Mouse (Mus musculus): ENCODE measurements at regions not wholly inside any gene's neighbourhood (a gene's known extent, or its start where the extent isn't known, plus 50 kb on each side); places are given as distances from the start of the nearest gene placed in this dataset.

- no peak for DNase-seq (ENCODE audit: low spot score in 2 of 2)
Observed at GRCm38 (mm10) chr11:24502722-24503424, 425.0 kb downstream of the Bcl11a start.

- DNase-seq (ENCODE audit: low spot score in 2 of 2) = no peak
Observed at GRCm38 (mm10) chr11:24515568-24515967, 437.7 kb downstream of the Bcl11a start.

GRCm38 (mm10) chr11:24535462-24535861 lies 457.6 kb downstream of the Bcl11a start:
- DNase-seq (ENCODE audit: low spot score in 2 of 2) = no peak

GRCm38 (mm10) chr11:24537721-24538120 lies 459.9 kb downstream of the Bcl11a start:
- no peak for DNase-seq (ENCODE audit: low spot score in 2 of 2)

- DNase-seq (ENCODE audit: low spot score in 2 of 2) = no peak
Observed at GRCm38 (mm10) chr11:24569655-24570054, 491.8 kb downstream of the Bcl11a start.

GRCm38 (mm10) chr11:24613529-24613928 lies 535.7 kb downstream of the Bcl11a start:
- DNase-seq (ENCODE audit: low spot score in 2 of 2) = no peak

GRCm38 (mm10) chr11:24615436-24615835 lies 537.6 kb downstream of the Bcl11a start:
- DNase-seq (ENCODE audit: low spot score in 2 of 2) = no peak

- DNase-seq (ENCODE audit: low spot score in 2 of 2) = no peak
Observed at GRCm38 (mm10) chr11:24618586-24618985, 540.7 kb downstream of the Bcl11a start.

GRCm38 (mm10) chr11:24619021-24619420 lies 541.2 kb downstream of the Bcl11a start:
- no peak for DNase-seq (ENCODE audit: low spot score in 2 of 2)

- no peak for DNase-seq (ENCODE audit: low spot score in 2 of 2)
Observed at GRCm38 (mm10) chr11:24628619-24629018, 550.8 kb downstream of the Bcl11a start.

GRCm38 (mm10) chr11:24629431-24629830 lies 551.6 kb downstream of the Bcl11a start:
- no peak for DNase-seq (ENCODE audit: low spot score in 2 of 2)

- DNase-seq (ENCODE audit: low spot score in 2 of 2) = no peak
Observed at GRCm38 (mm10) chr11:24630403-24630900, 552.6 kb downstream of the Bcl11a start.

GRCm38 (mm10) chr11:24631651-24632050 lies 553.8 kb downstream of the Bcl11a start:
- DNase-seq (ENCODE audit: low spot score in 2 of 2) = peak; percentile 42 to 65

GRCm38 (mm10) chr11:24636716-24637115 lies 558.9 kb downstream of the Bcl11a start:
- DNase-seq (ENCODE audit: low spot score in 2 of 2) = peak; percentile 20 to 46

- no peak for DNase-seq (ENCODE audit: low spot score in 2 of 2)
Observed at GRCm38 (mm10) chr11:24643439-24644109, 565.7 kb downstream of the Bcl11a start.

- DNase-seq (ENCODE audit: low spot score in 2 of 2) = no peak
Observed at GRCm38 (mm10) chr11:24652852-24653251, 575.0 kb downstream of the Bcl11a start.

GRCm38 (mm10) chr11:24664082-24664481 lies 586.2 kb downstream of the Bcl11a start:
- DNase-seq (ENCODE audit: low spot score in 2 of 2) = no peak

- DNase-seq (ENCODE audit: low spot score in 2 of 2) = no peak
Observed at GRCm38 (mm10) chr11:24665310-24665709, 587.5 kb downstream of the Bcl11a start.

- DNase-seq (ENCODE audit: low spot score in 2 of 2) = no peak
Observed at GRCm38 (mm10) chr11:24671662-24672061, 593.8 kb downstream of the Bcl11a start.

GRCm38 (mm10) chr11:24673248-24674207 lies 595.7 kb downstream of the Bcl11a start:
- no peak for DNase-seq (ENCODE audit: low spot score in 2 of 2)

GRCm38 (mm10) chr11:24674208-24674571 lies 596.3 kb downstream of the Bcl11a start:
- DNase-seq (ENCODE audit: low spot score in 2 of 2) = no peak

- no peak for DNase-seq (ENCODE audit: low spot score in 2 of 2)
Observed at GRCm38 (mm10) chr11:24677016-24677415, 599.2 kb downstream of the Bcl11a start.
